Mouse (Mus musculus) ES-Bruce4 (cell line): Measurements from ENCODE around the gene Fbxo36.

Source experiments
- CTCF ChIP-seq: IDR thresholded peaks from one replicate; pipeline ENCODE4 v1.8.1; 2011; ENCODE audit warnings: low read depth, low read length
- POLR2A ChIP-seq: IDR thresholded peaks from one replicate; pipeline ENCODE4 v1.8.1; 2011; ENCODE audit warnings: low read length; ENCODE audit not compliant: insufficient read depth

DNA sequence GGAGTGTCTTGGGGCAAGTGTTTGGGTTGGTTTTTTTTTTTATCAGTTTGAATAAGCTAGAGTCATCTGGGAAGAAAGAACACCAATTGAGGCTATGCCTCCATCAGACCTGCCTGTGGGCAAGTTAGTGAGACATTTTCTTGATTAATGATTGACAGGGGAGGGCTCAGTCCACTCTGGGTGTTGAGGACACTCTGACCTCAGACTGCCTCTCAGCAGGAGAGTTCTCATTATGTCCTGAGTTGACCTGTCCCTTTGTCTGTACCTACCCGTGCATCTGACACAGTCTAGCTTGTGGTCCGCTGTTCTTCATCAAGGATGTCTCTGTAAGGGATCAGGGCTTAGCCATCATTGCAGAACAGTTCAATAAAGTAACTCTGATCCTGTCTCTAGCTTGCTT, 107.7 kb downstream of the Fbxo36 start:
- TF ChIP-seq POLR2A (no peak), CTCF (no peak)
